Mouse (Mus musculus) liver, embryonic 16.5 days (tissue): ENCODE measurements around the gene Spta1. TPM values are rescaled to one million over a fixed set of nuclear protein-coding genes. Genes with fewer than 3 reads are reported as not detected.

Experiments used
- ATAC-seq: fragments of 200-750 bp; cut with Nextera tagmentation; 2 replicates; pipeline ENCODE4 v1.8.0; 2017; ENCODE audit warnings: low read depth, mild to moderate bottlenecking, moderate number of reproducible peaks, moderate library complexity
- H3K27ac ChIP-seq: fragments of 300-500 bp; sonication (generic); 2 replicates; pipeline ENCODE4 v1.5.1; 2014; ENCODE audit warnings: mild to moderate bottlenecking, low read length
- H3K27me3 ChIP-seq: fragments of 300-500 bp; sonication (generic); 2 replicates; pipeline ENCODE4 v1.6.1; 2014; ENCODE audit warnings: low read depth, low read length, mixed read lengths; ENCODE audit not compliant: control insufficient read depth, insufficient read depth
- H3K36me3 ChIP-seq: fragments of 300-500 bp; sonication (generic); 2 replicates; pipeline ENCODE4 v1.6.1; 2014; ENCODE audit warnings: mild to moderate bottlenecking; ENCODE audit not compliant: control insufficient read depth, insufficient read depth
- H3K4me1 ChIP-seq: fragments of 300-500 bp; sonication (generic); 2 replicates; pipeline ENCODE4 v1.6.1; 2014; ENCODE audit warnings: low read depth, low read length, mixed read lengths; ENCODE audit not compliant: control insufficient read depth
- H3K4me2 ChIP-seq: fragments of 300-500 bp; sonication (generic); 2 replicates; pipeline ENCODE4 v1.6.1; 2014; ENCODE audit warnings: low read depth, low read length, mixed read lengths
- H3K4me3 ChIP-seq: fragments of 300-500 bp; sonication (generic); 2 replicates; pipeline ENCODE4 v1.5.1; 2014; ENCODE audit warnings: low read depth, mild to moderate bottlenecking, low read length
- H3K9ac ChIP-seq: fragments of 300-500 bp; sonication (generic); 2 replicates; pipeline ENCODE4 v1.6.1; 2014; ENCODE audit warnings: low read depth, low read length
- H3K9me3 ChIP-seq: fragments of 300-500 bp; sonication (generic); replicated peaks from 2 replicates; pipeline ENCODE4 v1.6.1; 2016; ENCODE audit warnings: low read length; ENCODE audit not compliant: control insufficient read depth
- WGBS: fragments of 180-500 bp; shearing (Covaris S2); extraction: QIAGEN DNeasy Blood & Tissue Kit; methylation state at CpG from one replicate; pipeline ENCODE4 v1.1.7; 2014; ENCODE audit not compliant: insufficient replicate concordance; 5-methylcytosine and 5-hydroxymethylcytosine counted together
- polyA plus RNA-seq: library from polyadenylated mRNA; unstranded; fragments of >200 nt; fragmentation: Nextera tagmentation; extraction: Ambion mirVana; gene quantifications from 2 replicates; pipeline ENCODE4 v1.2.1, GENCODE M21; 2015

The Spta1 gene
- 35.2 and 38.2 TPM in 2 replicates for polyA plus RNA-seq

DNA sequence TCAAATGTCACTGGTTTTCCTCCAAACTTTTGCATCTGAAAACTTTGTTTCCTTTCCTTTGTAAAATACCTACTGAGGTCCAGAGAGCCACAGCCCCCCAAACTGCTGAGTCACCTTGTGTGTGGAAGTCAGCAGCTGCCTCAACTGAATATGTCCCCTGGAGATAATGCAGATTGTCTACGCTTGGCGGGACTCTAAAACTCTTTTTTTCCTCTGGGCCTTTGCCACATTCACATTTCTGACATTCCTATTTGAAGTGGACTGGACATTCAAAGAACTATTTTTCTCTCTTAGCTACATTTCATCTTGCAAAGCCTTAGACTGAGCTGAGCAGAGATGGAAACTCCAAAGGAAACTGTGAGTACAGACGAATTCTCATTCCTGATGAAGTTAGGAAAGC lies at the start of gene Spta1:
Spta1 (plus strand) TSS at position 172 of the 400 bp plus-strand sequence.
- H3K27ac ChIP-seq: peak within 1 kb of the TSS; percentile 96
- no peaks in the 10 kb centered on the region for H3K27me3 ChIP-seq
- H3K4me2 ChIP-seq: peak within 1 kb of the TSS; percentile 70
- no peaks in the 10 kb centered on the region for H3K9me3 ChIP-seq
- peak within 1 kb of the TSS; percentile 77 for H3K9ac ChIP-seq
- peak; percentile 76 for ATAC-seq
- peaks cover 19% of the 10 kb centered on the region for H3K4me1 ChIP-seq
- H3K36me3 ChIP-seq: peaks cover 24% of the 10 kb centered on the region
- 19% methylated on average over 3 of the region's 3 CpGs for whole genome bisulfite sequencing
- peak within 1 kb of the TSS; percentile 74 for H3K4me3 ChIP-seq

DNA sequence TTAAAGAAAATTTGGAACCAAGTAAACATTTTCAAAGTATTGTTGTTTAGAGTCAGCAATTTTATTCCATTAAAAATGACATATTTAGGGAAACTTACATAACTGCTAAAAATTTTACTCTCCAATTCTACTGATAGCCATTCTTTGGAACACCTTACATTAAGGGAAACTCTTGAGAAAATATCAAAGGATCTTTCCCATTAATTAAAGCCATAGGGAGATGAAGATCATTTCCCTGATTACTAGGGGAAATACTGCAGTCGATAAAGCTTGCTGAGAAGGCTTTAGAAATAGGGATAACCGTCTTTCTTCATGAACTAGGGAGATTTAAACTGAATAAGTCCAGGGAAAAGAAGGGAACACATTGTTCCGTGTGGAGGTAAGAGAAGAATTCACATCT lies 41.4 kb upstream of the Spta1 start, which contains the start of gene Olfr424:
Olfr424 (plus strand) TSS at position 301 of the 400 bp plus-strand sequence.
- Histone ChIP-seq H3K27me3 (no peaks in the 10 kb centered on the region), H3K4me2 (no peak within 1 kb of the TSS), H3K9ac (no peak within 1 kb of the TSS), H3K9me3 (no peaks in the 10 kb centered on the region), H3K36me3 (no peaks in the 10 kb centered on the region), H3K27ac (no peak within 1 kb of the TSS), H3K4me3 (no peak within 1 kb of the TSS), H3K4me1 (no peaks in the 10 kb centered on the region)
- 64% methylated on average over 3 of the region's 3 CpGs for WGBS
- ATAC-seq: no peak

DNA sequence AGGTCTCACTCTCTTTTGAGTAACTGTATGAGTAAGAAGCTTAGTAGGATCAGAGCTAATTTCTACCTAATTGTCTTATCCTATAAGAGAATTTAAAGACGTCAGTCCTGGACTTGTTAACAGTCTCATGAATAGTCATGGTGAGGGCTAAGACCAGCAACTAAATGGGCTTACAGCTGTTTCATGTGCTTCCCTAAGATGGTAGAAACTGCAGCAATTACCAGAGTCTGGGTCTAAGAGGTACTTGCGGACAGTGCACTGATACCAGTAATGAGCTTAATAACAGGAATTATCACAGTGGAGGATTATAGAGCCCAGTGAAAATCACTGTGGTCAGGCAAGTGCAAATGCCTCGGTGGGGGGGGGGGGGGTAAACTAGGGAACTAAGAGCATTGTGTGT lies 40.6 kb upstream of the Spta1 start:
- no peak overlapping the region for H3K27ac ChIP-seq

DNA sequence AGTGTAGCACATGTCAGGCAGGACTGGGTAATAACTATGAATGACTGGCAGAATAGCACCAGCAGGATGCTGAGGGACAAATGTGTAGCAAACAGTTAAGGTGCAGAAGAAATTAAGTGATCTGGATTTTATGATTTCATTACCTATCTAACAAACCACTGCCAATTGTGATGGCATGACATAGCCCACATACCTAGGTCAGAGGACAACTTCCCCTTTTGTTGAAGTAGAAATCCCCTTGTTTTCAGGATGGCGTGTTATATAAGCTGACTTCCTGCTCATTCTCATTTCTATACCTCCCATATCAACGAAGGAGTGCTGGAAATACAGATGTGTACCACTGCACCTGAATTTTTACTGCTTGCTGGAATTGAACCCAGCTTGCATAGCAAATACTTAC lies 31.2 kb upstream of the Spta1 start:
- ATAC-seq: no peak
- Histone ChIP-seq H3K27me3 (no peaks in the 10 kb centered on the region), H3K4me3 (no peak overlapping the region), H3K27ac (no peak overlapping the region), H3K9ac (no peak overlapping the region), H3K4me1 (no peaks in the 10 kb centered on the region), H3K9me3 (no peaks in the 10 kb centered on the region), H3K4me2 (no peak overlapping the region), H3K36me3 (no peaks in the 10 kb centered on the region)
- WGBS: 21% methylated on average over 2 of the region's 2 CpGs

More for the DNA sequence above, 40.6 kb upstream of the Spta1 start:
- ATAC-seq: no peak
- Histone ChIP-seq H3K36me3 (no peaks in the 10 kb centered on the region), H3K4me3 (no peak overlapping the region), H3K9me3 (no peaks in the 10 kb centered on the region), H3K27me3 (no peaks in the 10 kb centered on the region), H3K4me2 (no peak overlapping the region), H3K9ac (no peak overlapping the region), H3K4me1 (no peaks in the 10 kb centered on the region)
- 64% methylated on average over 3 of the region's 3 CpGs for WGBS

DNA sequence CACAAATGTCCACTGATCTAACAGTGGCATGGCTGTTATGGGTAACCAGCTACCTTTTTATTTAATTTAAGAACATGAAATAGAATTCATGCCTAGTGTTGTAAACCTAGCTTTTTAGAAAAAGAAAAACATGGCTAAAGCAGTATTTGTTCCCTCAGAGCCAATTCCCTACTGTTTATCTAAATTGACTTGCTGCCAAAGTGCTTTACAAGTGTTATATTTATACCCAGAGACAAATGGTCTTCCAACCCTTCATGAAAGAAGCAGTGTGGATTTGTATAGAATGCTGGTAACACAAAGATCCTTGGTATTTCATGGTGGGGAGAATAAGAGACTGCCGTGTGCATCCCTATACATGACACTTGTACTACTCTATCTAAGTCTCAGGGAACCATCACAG lies 25.9 kb upstream of the Spta1 start:
- no peaks in the 10 kb centered on the region for H3K9me3 ChIP-seq
- H3K36me3 ChIP-seq: no peaks in the 10 kb centered on the region
- 80% methylated on average over 1 of the region's 1 CpGs for WGBS
- ATAC-seq: no peak
- H3K27me3 ChIP-seq: no peaks in the 10 kb centered on the region
- H3K4me2 ChIP-seq: no peak overlapping the region
- no peak overlapping the region for H3K27ac ChIP-seq
- H3K9ac ChIP-seq: no peak overlapping the region
- no peaks in the 10 kb centered on the region for H3K4me1 ChIP-seq
- H3K4me3 ChIP-seq: no peak overlapping the region

DNA sequence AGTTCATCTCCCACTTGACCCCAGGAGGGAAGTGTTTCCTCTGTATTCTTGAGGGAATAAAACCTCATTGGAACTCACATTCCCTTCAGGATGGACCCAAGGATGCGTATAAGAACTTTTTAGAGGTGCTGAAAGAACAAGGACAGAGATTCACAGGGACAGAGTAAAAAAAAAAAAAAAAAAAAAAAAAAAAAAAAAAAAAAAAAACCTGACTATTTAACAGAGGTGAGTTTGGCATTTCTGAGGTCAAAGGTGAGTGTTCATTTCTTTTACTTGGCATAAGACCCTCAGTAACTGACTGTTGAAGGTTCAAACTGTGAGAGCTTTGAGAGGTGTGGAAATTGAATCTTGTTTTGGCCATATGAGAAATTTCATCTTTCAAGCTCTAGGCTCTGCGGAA lies 23.3 kb upstream of the Spta1 start:
- Histone ChIP-seq H3K4me2 (no peak overlapping the region), H3K36me3 (no peaks in the 10 kb centered on the region), H3K4me3 (no peak overlapping the region), H3K9ac (no peak overlapping the region), H3K27ac (no peak overlapping the region), H3K9me3 (no peaks in the 10 kb centered on the region), H3K27me3 (no peaks in the 10 kb centered on the region), H3K4me1 (no peaks in the 10 kb centered on the region)
- ATAC-seq: no peak
- WGBS: 83% methylated on average over 2 of the region's 2 CpGs

DNA sequence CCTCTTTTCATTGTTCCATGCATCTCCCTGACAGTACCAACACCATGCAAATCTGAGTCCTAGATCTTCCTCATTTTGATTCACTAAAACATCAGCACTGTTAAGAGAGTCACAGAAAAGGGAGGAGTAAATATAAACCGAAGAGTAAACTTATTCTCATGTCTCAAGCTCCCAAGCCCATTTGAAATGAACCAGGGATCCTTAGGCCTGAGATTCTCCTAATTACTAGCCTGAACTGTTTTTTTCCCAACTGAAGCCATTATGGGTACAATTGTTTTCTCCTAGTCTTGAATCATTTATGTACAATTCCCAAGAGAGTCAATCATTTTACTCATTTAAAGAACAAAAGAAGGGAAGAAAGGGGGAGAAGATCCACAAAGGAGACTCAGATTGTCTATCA lies 17.2 kb upstream of the Spta1 start, which contains the start of gene Olfr420:
Olfr420 (plus strand) TSS at position 301 of the 400 bp plus-strand sequence.
- ATAC-seq: no peak
- H3K4me3 ChIP-seq: no peak within 1 kb of the TSS
- H3K27ac ChIP-seq: no peak within 1 kb of the TSS
- 60% methylated on average over 1 of the region's 1 CpGs for WGBS
- no peaks in the 10 kb centered on the region for H3K9me3 ChIP-seq
- H3K27me3 ChIP-seq: no peaks in the 10 kb centered on the region
- no peak within 1 kb of the TSS for H3K4me2 ChIP-seq
- no peaks in the 10 kb centered on the region for H3K36me3 ChIP-seq
- H3K4me1 ChIP-seq: peaks cover 5% of the 10 kb centered on the region
- H3K9ac ChIP-seq: no peak within 1 kb of the TSS

DNA sequence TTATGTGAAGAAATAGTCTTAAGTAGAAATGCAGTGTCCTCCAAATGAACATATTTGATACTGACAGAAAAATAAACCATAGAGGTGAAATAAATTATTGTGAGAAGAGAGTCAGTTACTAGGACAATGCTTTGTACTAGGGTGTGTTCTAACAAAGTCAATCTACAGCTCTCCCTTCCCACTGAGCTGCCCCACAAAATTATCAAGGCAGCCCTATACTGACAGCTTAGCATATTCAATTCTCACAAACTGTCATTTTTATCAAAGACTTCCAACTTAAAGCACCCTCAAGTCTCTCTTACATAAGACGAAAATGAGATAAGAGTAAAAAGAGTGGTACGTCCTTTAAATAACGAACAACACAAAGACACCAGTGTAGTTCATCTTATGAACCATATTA lies 15.0 kb upstream of the Spta1 start:
- Histone ChIP-seq H3K4me3 (no peak overlapping the region), H3K4me2 (no peak overlapping the region), H3K27me3 (no peaks in the 10 kb centered on the region), H3K27ac (no peak overlapping the region), H3K36me3 (no peaks in the 10 kb centered on the region), H3K9ac (no peak overlapping the region), H3K4me1 (peaks cover 5% of the 10 kb centered on the region), H3K9me3 (no peaks in the 10 kb centered on the region)
- 25% methylated on average over 3 of the region's 3 CpGs for WGBS
- ATAC-seq: no peak

DNA sequence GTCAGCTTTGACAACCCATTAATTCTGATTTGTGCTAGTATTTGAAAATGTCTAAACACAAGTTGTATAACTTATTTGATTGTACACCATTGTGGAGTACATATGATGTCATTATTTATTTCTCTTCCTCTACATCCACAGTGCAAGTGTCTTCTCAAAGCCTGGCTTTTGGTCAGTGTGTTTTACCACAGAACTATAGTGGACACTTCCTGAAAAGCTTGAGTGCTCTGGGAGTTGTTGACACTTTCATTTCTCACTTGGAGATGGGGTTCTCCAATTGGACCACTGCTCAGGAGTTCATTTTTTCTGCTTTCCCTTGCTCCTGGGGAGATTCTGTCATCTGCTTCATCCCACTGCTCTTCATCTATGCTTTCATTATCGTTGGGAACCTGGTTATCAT lies 14.1 kb upstream of the Spta1 start:
- Histone ChIP-seq H3K4me3 (no peak overlapping the region), H3K27ac (no peak overlapping the region), H3K9me3 (no peaks in the 10 kb centered on the region), H3K9ac (no peak overlapping the region), H3K36me3 (no peaks in the 10 kb centered on the region), H3K4me2 (no peak overlapping the region), H3K4me1 (peaks cover 5% of the 10 kb centered on the region), H3K27me3 (no peaks in the 10 kb centered on the region)
- no peak for ATAC-seq
- 43% methylated on average over 1 of the region's 1 CpGs for WGBS
